Comparison of ENCODE assay signal across 12 mouse cellular contexts in the genomic region with DNA sequence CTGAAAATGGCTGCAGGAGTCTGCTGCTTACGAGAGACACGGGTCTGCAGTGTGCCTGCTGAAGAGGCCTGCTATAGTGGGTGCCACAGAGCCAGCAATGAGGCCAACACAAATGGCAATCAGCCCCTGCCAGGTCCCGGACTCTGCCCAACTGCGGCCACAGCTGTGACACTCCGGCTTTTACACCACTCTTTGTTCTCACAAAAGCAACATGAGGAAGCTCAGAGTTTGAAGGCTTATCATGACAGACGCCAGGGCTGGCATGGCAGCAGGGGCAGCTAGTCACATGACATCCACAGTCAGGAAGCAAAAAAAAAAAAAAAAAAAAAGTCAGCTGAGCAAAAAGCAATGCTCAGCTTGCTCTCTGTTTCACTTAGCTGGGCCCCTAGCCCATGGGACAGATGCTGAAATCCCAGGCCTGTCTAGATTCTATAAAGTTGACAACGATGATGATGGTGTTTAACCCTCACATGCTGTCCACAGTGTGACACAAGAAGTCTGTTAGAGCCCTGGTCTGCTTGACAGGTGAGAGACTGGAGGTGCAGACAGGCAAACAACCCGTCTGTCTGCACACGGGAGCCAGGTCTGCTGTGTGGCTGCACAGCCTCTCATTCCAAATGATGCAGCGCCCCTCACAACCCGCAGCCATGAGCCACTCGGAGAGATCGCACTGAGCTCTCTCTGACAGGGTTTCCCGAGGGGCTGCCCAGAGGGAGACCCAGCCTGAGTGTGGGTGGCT.
DNase-seq lines count a peak whose midpoint lies in the region; ATAC-seq and TF ChIP-seq lines count a peak whose summit lies in the region.
"Had no signal": no experiment of that assay in that cellular context is flagged by ENCODE, and none has a peak within 500 bp of the region (broad histone marks: within the 10 kb centered on the region; RNA-seq: fewer than 3 reads in every experiment).

No protein-coding gene starts in this region.

- H3K4me2 ChIP-seq in liver, embryonic 12.5 days: no peak overlapping the region
- H3K4me2 ChIP-seq: liver, embryonic 13.5 days; neural tube, embryonic 12.5 days had no signal

- no peak for TF ChIP-seq POLR2A in thymus, adult 2 months (IDR thresholded peaks at IDR 0.05; ENCODE audit: control insufficient read depth, extremely low read depth, insufficient read depth, low read length, poor library complexity)

- ATAC-seq in liver, embryonic 12.5 days: 0 out of 2 replicates have a peak, but pooled peaks have one; percentile 15

- no peak overlapping the region for H3K9ac ChIP-seq in liver, embryonic 12.5 days
- H3K9ac ChIP-seq: liver, embryonic 13.5 days; neural tube, embryonic 12.5 days had no signal

- DNase-seq in cerebellum, postnatal 25 days: peak; percentile 14 to 15
- DNase-seq in cerebellum, adult 9-10 months: no peak
- DNase-seq in liver: no peak
- peak; percentile 32 for DNase-seq in heart, postnatal 4 days
- peak; percentile 22 for DNase-seq in thymus, adult 2 months
- no peak for DNase-seq in urinary bladder, adult 18-20 months (ENCODE audit: low spot score in 2 of 2)
- no peak for DNase-seq in kidney, adult 18-20 months
- DNase-seq: cerebellum, adult 8-10 months; kidney, adult 8-10 months; liver, embryonic 13.5 days had no signal

- H3K27ac ChIP-seq in liver, embryonic 12.5 days: no peak overlapping the region
- peak overlapping the region; percentile 18; the same call in 1 of the 2 replicates for H3K27ac ChIP-seq in thymus, adult 2 months (ENCODE audit: control insufficient read depth, insufficient read depth, low read length)
- H3K27ac ChIP-seq: liver, embryonic 13.5 days; neural tube, embryonic 12.5 days had no signal

- 72% methylated on average over 14 of the region's 14 CpGs for WGBS in liver, embryonic 12.5 days (ENCODE audit: insufficient replicate concordance)
- 74% methylated on average over 14 of the region's 14 CpGs for WGBS in thymus, adult 2 months

- H3K4me3 ChIP-seq in liver, embryonic 12.5 days: no peak overlapping the region
- no peak overlapping the region for H3K4me3 ChIP-seq in thymus, adult 2 months (ENCODE audit: control insufficient read depth, insufficient read depth, low read length)
- H3K4me3 ChIP-seq: liver, embryonic 13.5 days; neural tube, embryonic 12.5 days had no signal

- no peaks in the 10 kb centered on the region for H3K36me3 ChIP-seq in liver, embryonic 12.5 days
- no peaks in the 10 kb centered on the region for H3K36me3 ChIP-seq in thymus, adult 2 months (ENCODE audit: control insufficient read depth, insufficient read depth, low read length)
- H3K36me3 ChIP-seq: liver, embryonic 13.5 days; neural tube, embryonic 12.5 days had no signal

- no peaks in the 10 kb centered on the region for H3K27me3 ChIP-seq in liver, embryonic 12.5 days (replicated peaks)
- H3K27me3 ChIP-seq in thymus, adult 2 months (ENCODE audit: control insufficient read depth, insufficient read depth, low read length): no peaks in the 10 kb centered on the region
- H3K27me3 ChIP-seq: liver, embryonic 13.5 days; neural tube, embryonic 12.5 days had no signal

- TF ChIP-seq CTCF in thymus, adult 2 months (IDR thresholded peaks at IDR 0.05; ENCODE audit: borderline replicate concordance, control insufficient read depth, extremely low read depth, insufficient read depth, low read length, poor library complexity): no peak

- H3K9me3 ChIP-seq in liver, embryonic 12.5 days (replicated peaks): peaks cover 11% of the 10 kb centered on the region
- H3K9me3 ChIP-seq: neural tube, embryonic 12.5 days had no signal

- H3K4me1 ChIP-seq in liver, embryonic 12.5 days: peaks cover 17% of the 10 kb centered on the region
- H3K4me1 ChIP-seq in thymus, adult 2 months (replicated peaks; ENCODE audit: control insufficient read depth, insufficient read depth, low read length): peaks cover 16% of the 10 kb centered on the region
- H3K4me1 ChIP-seq: neural tube, embryonic 12.5 days had no signal

Comparison
In these comparisons a context has a peak if more than half of its experiments do, and no peak if none do; other contexts are left out.
1. DNase-seq: peak in cerebellum, postnatal 25 days (2 of 2), heart, postnatal 4 days (single experiment) and thymus, adult 2 months (single experiment); none in cerebellum, adult 9-10 months (single experiment), liver (single experiment), urinary bladder, adult 18-20 months (0 of 2) and kidney, adult 18-20 months (single experiment).